Mouse (Mus musculus): ENCODE data around the gene Uhrf2. TPM values are rescaled to one million over a fixed set of nuclear protein-coding genes. Genes with fewer than 3 reads are reported as not detected.

The Uhrf2 gene
- 13.1 and 17.3 TPM in 2 replicates for polyA plus RNA-seq (2012)

GRCm38 (mm10) chr19:30029894-30030635 is at the start of gene Uhrf2:
Gene Uhrf2, plus strand, starts transcription at chr19:30030513.

DNA sequence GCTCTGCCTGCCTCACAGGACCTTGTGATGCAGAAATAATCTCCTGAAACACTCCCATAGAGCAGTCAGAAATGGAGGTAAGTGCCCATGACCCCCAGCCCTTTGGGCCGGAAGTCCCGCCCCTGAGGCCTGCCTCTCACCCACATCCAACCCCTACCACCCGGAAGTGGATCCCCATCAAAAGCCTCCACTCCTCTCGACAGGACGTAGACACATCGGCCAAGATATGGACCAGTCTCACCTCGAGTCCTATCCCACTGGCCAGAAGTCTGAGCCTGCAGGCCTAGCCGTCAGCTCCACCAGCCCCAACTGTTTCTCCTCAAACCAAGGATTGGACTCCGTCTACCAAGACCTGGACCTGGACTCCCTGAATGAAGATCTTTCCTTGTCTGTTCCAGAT is 26.7 kb upstream of the Uhrf2 start, which contains the start of gene Trpd52l3:
Gene Trpd52l3, plus strand, starts transcription at position 170 of the 400 bp plus-strand sequence.

Other genes with a start within 250 kb of the Uhrf2 start
- gene 9930021J03Rik, start 224.5 kb upstream of the Uhrf2 start, polyA plus RNA-seq (2012): 2.0 and 2.7 TPM in 2 replicates
- 1.5 and 2.4 TPM in 2 replicates for gene Ranbp6, start 217.5 kb upstream of the Uhrf2 start, polyA plus RNA-seq (2012)
- gene Il33, start 105.4 kb upstream of the Uhrf2 start, polyA plus RNA-seq (2012): 0.03 TPM in 1 of 2 replicates, not detected in the other
- not detected in 2 replicates for gene Trpd52l3, start 26.7 kb upstream of the Uhrf2 start, polyA plus RNA-seq (2012)
- gene Gldc, start 144.9 kb downstream of the Uhrf2 start, polyA plus RNA-seq (2012): 0.03 TPM in 1 of 2 replicates, not detected in the other
- gene Mbl2, start 202.4 kb downstream of the Uhrf2 start, polyA plus RNA-seq (2012): not detected in 2 replicates